19 mouse cellular contexts compared by ENCODE assay signal in genomic region chr9:22846048-22846447, GRCm38 (mm10).
A peak's percentile ranks its signal among the peaks of the same experiment; 100 is the strongest.
DNase-seq lines count a peak whose midpoint lies in the region; ATAC-seq and TF ChIP-seq lines count a peak whose summit lies in the region.
"Had no signal": no experiment of that assay in that cellular context is flagged by ENCODE, and none has a peak within 500 bp of the region (broad histone marks: within the 10 kb centered on the region; RNA-seq: fewer than 3 reads in every experiment).

No protein-coding gene starts in this region.

- no peak overlapping the region for H3K4me3 ChIP-seq in lung, embryonic 15.5 days
- H3K4me3 ChIP-seq in lung, adult 2 months (replicated peaks; ENCODE audit: extremely low read depth, low read depth, low read length) = no peak overlapping the region
- no peak overlapping the region for H3K4me3 ChIP-seq in lung, postnatal 0 days (ENCODE audit: low read depth, low read length)
- H3K4me3 ChIP-seq: embryonic facial prominence, embryonic 10.5 days; embryonic facial prominence, embryonic 12.5 days; forebrain, embryonic 13.5 days; forebrain, embryonic 15.5 days had no signal

- no peaks in the 10 kb centered on the region for H3K27me3 ChIP-seq in lung, embryonic 15.5 days
- no peaks in the 10 kb centered on the region for H3K27me3 ChIP-seq in lung, postnatal 0 days (replicated peaks; ENCODE audit: insufficient read depth, low read length)
- H3K27me3 ChIP-seq: embryonic facial prominence, embryonic 12.5 days; forebrain, embryonic 13.5 days; forebrain, embryonic 15.5 days had no signal

- H3K9me3 ChIP-seq in lung, embryonic 15.5 days = no peaks in the 10 kb centered on the region
- no peaks in the 10 kb centered on the region for H3K9me3 ChIP-seq in lung, postnatal 0 days (ENCODE audit: low read length)
- H3K9me3 ChIP-seq: embryonic facial prominence, embryonic 10.5 days; embryonic facial prominence, embryonic 12.5 days; forebrain, embryonic 13.5 days; forebrain, embryonic 15.5 days had no signal

- no peak overlapping the region for H3K4me2 ChIP-seq in lung, embryonic 15.5 days
- H3K4me2 ChIP-seq in lung, postnatal 0 days (replicated peaks; ENCODE audit: low read depth, low read length) = no peak overlapping the region
- H3K4me2 ChIP-seq: embryonic facial prominence, embryonic 12.5 days; forebrain, embryonic 13.5 days; forebrain, embryonic 15.5 days had no signal

- no peak overlapping the region for H3K9ac ChIP-seq in lung, embryonic 15.5 days
- no peak overlapping the region for H3K9ac ChIP-seq in lung, postnatal 0 days (replicated peaks; ENCODE audit: low read depth)
- H3K9ac ChIP-seq: embryonic facial prominence, embryonic 12.5 days; forebrain, embryonic 13.5 days; forebrain, embryonic 15.5 days had no signal

- TF ChIP-seq CTCF in lung, adult 2 months (IDR thresholded peaks at IDR 0.05; ENCODE audit: insufficient read depth, low read length) = no peak
- no peak for TF ChIP-seq CTCF in lung, postnatal 0 days (IDR thresholded peaks at IDR 0.05)

- no peak for TF ChIP-seq POLR2A in lung, adult 2 months (IDR thresholded peaks at IDR 0.05; ENCODE audit: borderline replicate concordance, extremely low read depth, low read depth, low read length)

- H3K27ac ChIP-seq in lung, embryonic 15.5 days = no peak overlapping the region
- no peak overlapping the region for H3K27ac ChIP-seq in lung, postnatal 0 days (ENCODE audit: low read length)
- H3K27ac ChIP-seq: embryonic facial prominence, embryonic 10.5 days; embryonic facial prominence, embryonic 12.5 days; forebrain, embryonic 13.5 days; forebrain, embryonic 15.5 days had no signal

- WGBS in lung, embryonic 15.5 days = 51% methylated on average over 2 of the region's 2 CpGs
- 88% methylated on average over 2 of the region's 2 CpGs for WGBS in lung, adult 2 months
- 68% methylated on average over 2 of the region's 2 CpGs for WGBS in lung, postnatal 0 days

- no peak for TF ChIP-seq EP300 in lung, postnatal 0 days (IDR thresholded peaks at IDR 0.05)

- DNase-seq in lung, adult 2 months = no peak
- DNase-seq in lung, postnatal 0 days (ENCODE audit: low spot score) = peak; percentile 35
- no peak for DNase-seq in lung, postnatal 14 days
- peak; percentile 3 for DNase-seq in lung, postnatal 25 days (ENCODE audit: low spot score)
- DNase-seq in ovary, postnatal 14 days (ENCODE audit: low spot score) = no peak
- no peak for DNase-seq in c-Kit-positive CD71-positive TER-119-positive erythroid progenitor cells, embryonic 14.5 days (ENCODE audit: low spot score)
- DNase-seq: adrenal gland, adult 2 months; adrenal gland, postnatal 10 days; adrenal gland, postnatal 25 days; cerebellum, adult 11-12 months; cerebellum, adult 2 months; cerebellum, adult 9-10 months; cerebellum, postnatal 10 days; cerebellum, postnatal 25 days had no signal

- no peaks in the 10 kb centered on the region for H3K4me1 ChIP-seq in lung, embryonic 15.5 days
- H3K4me1 ChIP-seq in lung, adult 2 months (ENCODE audit: control insufficient read depth, insufficient read depth, low read length) = no peaks in the 10 kb centered on the region
- H3K4me1 ChIP-seq in lung, postnatal 0 days (ENCODE audit: insufficient read depth, low read depth, low read length) = no peaks in the 10 kb centered on the region
- H3K4me1 ChIP-seq: embryonic facial prominence, embryonic 10.5 days; embryonic facial prominence, embryonic 12.5 days had no signal

- ATAC-seq in lung, embryonic 15.5 days (ENCODE audit: borderline replicate concordance, extremely low read depth, low FRiP score, low TSS enrichment) = peak; percentile 52; the same call in 1 of the 2 replicates
- ATAC-seq in lung, postnatal 0 days = peak; percentile 71
- ATAC-seq: forebrain, embryonic 13.5 days; forebrain, embryonic 15.5 days had no signal

- no peaks in the 10 kb centered on the region for H3K36me3 ChIP-seq in lung, embryonic 15.5 days
- H3K36me3 ChIP-seq in lung, postnatal 0 days (ENCODE audit: insufficient read depth, low read length) = no peaks in the 10 kb centered on the region
- H3K36me3 ChIP-seq: embryonic facial prominence, embryonic 10.5 days; embryonic facial prominence, embryonic 12.5 days; forebrain, embryonic 15.5 days had no signal

Comparison
In these comparisons a context has a peak if more than half of its experiments do, and no peak if none do; other contexts are left out.
1. DNase-seq: peak in lung, postnatal 0 days (single experiment) and lung, postnatal 25 days (single experiment); none in lung, adult 2 months (single experiment), lung, postnatal 14 days (single experiment), ovary, postnatal 14 days (single experiment) and c-Kit-positive CD71-positive TER-119-positive erythroid progenitor cells, embryonic 14.5 days (single experiment).